Mouse (Mus musculus) G1E (cell line): ENCODE measurements at regions not wholly inside any gene's neighbourhood (a gene's known extent, or its start where the extent isn't known, plus 50 kb on each side); places are given as distances from the start of the nearest gene placed in this dataset.

Experiments used
- ATAC-seq: 2 replicates; pipeline ENCODE4 v1.8.0; 2016; ENCODE audit warnings: mild to moderate bottlenecking; ENCODE audit not compliant: insufficient number of reproducible peaks, poor library complexity, low FRiP score, severe bottlenecking; ENCODE audit errors: extremely low read depth
- DNase-seq: peaks from one replicate; pipeline ENCODE4 v3.0.0; 2012; ENCODE audit warnings: low spot score
- H3K27me3 ChIP-seq: 2 replicates; pipeline ENCODE4 v1.6.1; 2012; ENCODE audit warnings: mild to moderate bottlenecking, low read length, inconsistent platforms; ENCODE audit not compliant: insufficient read depth
- H3K36me3 ChIP-seq: replicated peaks from 2 replicates; pipeline ENCODE3; 2012; ENCODE audit warnings: mild to moderate bottlenecking, inconsistent platforms
- H3K4me1 ChIP-seq: 2 replicates; pipeline ENCODE4 v1.6.1; 2012; ENCODE audit warnings: low read depth, low read length, inconsistent platforms, mixed read lengths; ENCODE audit not compliant: insufficient read depth
- H3K4me3 ChIP-seq: 2 replicates; pipeline ENCODE4 v1.5.1; 2012; ENCODE audit warnings: low read depth, mild to moderate bottlenecking, inconsistent platforms, low read length, moderate library complexity, mixed read lengths
- H3K9me3 ChIP-seq: replicated peaks from 2 replicates; pipeline ENCODE4 v1.6.1; 2012; ENCODE audit warnings: inconsistent platforms
- CTCF ChIP-seq: IDR thresholded peaks from 2 replicates; pipeline ENCODE4 v1.5.1; 2012; ENCODE audit warnings: low read depth, low read length, inconsistent platforms, mixed read lengths
- GATA1 ChIP-seq: IDR thresholded peaks from 2 replicates; pipeline ENCODE4 v1.6.1; 2012; ENCODE audit warnings: borderline replicate concordance, low read length, inconsistent platforms, mixed read lengths
- GATA2 ChIP-seq: IDR thresholded peaks from 2 replicates; pipeline ENCODE4 v1.6.1; 2012; ENCODE audit warnings: low read depth, low read length, inconsistent platforms, borderline replicate concordance
- POLR2AphosphoS5 ChIP-seq: IDR thresholded peaks from 2 replicates; pipeline ENCODE4 v1.6.1; 2012; ENCODE audit warnings: low read depth, low read length, inconsistent platforms; ENCODE audit not compliant: insufficient replicate concordance
- TAL1 ChIP-seq: conservative IDR thresholded peaks from 2 replicates; pipeline ENCODE4 v1.6.1; 2012; ENCODE audit warnings: low read depth, low read length, inconsistent platforms, mixed read lengths

DNA sequence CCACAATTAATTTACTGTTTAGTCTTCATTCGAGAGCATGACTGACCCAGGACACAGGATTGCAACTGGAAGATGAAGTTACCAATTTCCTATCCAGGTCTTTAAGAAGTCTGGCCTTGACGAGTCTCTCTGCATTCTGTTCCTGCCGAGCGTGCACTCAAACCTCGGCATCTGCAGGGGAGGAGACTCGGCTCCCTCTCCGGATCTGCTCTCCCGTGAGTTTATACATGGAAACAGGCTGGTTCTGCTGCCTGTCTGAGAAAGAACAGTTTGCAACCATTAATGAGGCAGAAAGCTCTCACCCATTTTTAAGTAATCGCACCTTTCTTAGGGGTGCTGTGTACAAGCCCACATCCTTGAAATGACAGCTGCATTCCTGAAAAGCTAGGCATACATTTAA, 83.7 kb downstream of the Amer2 start:
- Histone ChIP-seq H3K36me3 (no peaks in the 10 kb centered on the region), H3K9me3 (no peaks in the 10 kb centered on the region), H3K27me3 (no peaks in the 10 kb centered on the region), H3K4me3 (no peak overlapping the region), H3K4me1 (no peaks in the 10 kb centered on the region)
- TF ChIP-seq TAL1 (no peak), GATA1 (no peak), GATA2 (no peak), CTCF (no peak), POLR2AphosphoS5 (no peak)
- ATAC-seq (no peak), DNase-seq (no peak)

DNA sequence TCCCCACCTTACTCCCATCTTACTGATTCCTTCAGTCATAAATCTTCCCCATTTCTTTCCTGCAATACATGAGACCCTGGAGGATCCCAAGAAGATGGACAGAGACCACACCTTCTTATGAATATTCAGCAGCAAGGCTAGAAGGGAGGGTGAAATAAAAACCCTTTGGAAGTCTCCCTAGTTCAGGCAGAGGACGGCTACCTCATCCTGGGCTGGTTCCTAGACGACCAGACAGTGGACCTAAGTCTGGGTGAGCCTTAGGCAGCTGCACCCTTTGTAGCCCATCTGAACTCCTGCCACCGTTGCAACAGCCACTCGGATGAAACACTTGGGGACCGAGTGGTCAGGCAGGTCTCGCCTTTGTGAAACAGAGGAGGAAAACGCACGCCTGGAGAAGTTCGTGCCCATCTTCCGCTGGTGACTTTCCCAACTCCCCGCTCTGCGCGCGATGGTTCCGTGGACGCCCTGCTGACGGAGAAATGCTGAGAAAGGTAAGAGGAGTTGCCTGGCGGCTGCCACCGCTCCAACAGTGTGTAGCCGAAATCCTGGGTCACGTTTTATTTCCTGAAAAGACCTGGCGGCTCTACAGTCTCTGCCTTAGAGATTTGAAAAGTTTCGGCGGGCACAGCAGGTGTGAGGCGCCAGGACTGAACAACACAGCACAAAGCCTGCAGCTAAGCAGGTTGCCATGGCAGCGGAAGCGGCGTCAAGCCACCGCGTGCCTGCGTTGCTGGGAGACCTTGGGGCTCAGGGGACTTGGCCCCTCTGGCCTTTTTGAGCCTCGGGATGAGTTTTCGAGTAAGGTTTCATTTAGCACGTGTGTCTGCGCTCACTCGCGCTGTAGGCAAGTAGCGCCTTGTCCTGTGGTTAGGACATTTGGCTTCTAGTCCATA, 112.2 kb downstream of the Amer2 start:
- Histone ChIP-seq H3K4me3 (no peak overlapping the region), H3K9me3 (no peaks in the 10 kb centered on the region), H3K27me3 (peaks cover 7% of the 10 kb centered on the region; the same call in 1 of the 2 replicates), H3K4me1 (no peaks in the 10 kb centered on the region), H3K36me3 (no peaks in the 10 kb centered on the region)
- TF ChIP-seq GATA2 (no peak), CTCF (no peak)
- ATAC-seq (no peak), DNase-seq (no peak)

DNA sequence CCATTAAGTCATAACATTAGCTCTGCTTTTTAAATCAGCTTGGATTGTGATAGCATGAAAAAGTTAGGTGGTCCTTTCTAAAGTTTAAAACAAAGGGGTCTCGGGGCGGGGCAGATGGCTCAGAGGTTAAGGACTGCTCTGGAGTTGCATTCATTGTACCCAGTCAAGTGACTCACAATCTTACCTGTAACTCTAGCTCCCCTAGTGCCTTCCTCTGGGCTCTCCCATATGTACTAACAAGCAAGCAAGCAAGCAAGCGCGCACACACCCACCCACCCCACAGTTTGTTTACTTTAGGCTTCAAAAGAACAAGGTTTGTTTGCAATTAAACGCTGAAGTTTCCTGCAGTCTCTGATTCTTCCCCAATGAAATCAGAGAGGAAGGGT, 112.8 kb downstream of the Amer2 start:
- Histone ChIP-seq H3K4me3 (no peak overlapping the region), H3K4me1 (no peaks in the 10 kb centered on the region), H3K27me3 (peaks cover 7% of the 10 kb centered on the region; the same call in 1 of the 2 replicates), H3K9me3 (no peaks in the 10 kb centered on the region), H3K36me3 (no peaks in the 10 kb centered on the region)
- ATAC-seq, result no peak
- no peak for DNase-seq
- no peak for TF ChIP-seq TAL1
- TF ChIP-seq GATA2, result no peak
- TF ChIP-seq GATA1, result no peak
- no peak for TF ChIP-seq CTCF
- no peak for TF ChIP-seq POLR2AphosphoS5

DNA sequence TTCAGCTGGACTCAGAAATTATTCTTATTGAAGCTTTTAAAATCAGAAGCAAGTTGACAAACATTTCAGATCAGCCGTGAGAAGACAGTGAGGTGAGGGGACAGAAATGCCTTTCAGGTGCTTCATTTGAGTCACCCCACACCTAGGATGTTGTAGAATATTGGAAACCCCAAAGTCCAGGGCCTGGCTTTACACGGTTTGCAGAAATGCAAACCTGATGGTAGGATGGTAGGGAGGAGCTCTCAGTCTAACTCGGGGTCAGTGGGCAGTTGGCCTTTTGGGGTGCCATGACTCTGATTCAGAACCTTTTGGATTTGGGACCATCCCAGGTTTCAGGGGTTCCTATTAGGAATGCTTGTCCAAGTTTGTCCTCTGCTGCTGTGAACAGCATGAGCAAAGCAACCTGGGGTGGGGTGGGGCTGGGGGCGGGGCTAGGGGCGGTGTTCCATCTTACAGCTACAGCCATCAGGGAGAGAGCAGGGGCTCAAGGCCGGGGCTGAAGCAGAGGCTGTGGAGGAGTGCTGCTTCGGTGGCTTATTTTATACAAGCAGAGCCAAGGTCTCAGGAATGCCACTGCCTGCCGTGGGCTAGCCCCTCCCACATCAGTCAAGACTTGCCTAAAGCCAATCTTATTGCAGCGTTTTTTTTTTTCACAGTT, 113.3 kb downstream of the Amer2 start:
- H3K4me3 ChIP-seq, result no peak overlapping the region
- no peaks in the 10 kb centered on the region for H3K9me3 ChIP-seq
- no peak for ATAC-seq
- no peaks in the 10 kb centered on the region for H3K4me1 ChIP-seq
- H3K36me3 ChIP-seq, result no peaks in the 10 kb centered on the region
- H3K27me3 ChIP-seq, result peaks cover 7% of the 10 kb centered on the region; the same call in 1 of the 2 replicates
- TF ChIP-seq CTCF (no peak), GATA2 (no peak), GATA1 (no peak), POLR2AphosphoS5 (no peak), TAL1 (no peak)
- DNase-seq, result no peak

DNA sequence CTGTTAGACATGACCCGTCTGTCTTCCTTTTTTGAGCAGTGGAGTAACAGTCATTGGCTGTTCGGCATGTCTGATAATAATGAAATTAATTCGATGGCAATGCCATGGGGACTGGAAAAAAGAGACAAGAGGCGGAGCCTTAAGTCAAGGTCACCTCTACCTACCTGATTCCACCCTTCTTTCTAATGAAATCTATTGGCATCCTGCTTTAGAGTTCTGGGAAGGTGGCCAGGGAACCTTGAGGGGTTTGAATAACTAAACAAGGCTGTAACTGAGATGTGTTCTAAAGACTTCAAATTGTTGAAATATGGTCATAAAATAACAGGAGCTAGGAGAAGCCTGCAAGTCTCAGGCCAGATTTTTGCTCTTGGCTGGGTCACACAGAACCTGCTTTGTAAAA, 116.1 kb downstream of the Amer2 start:
- H3K27me3 ChIP-seq, result peaks cover 7% of the 10 kb centered on the region; the same call in 1 of the 2 replicates
- ATAC-seq (no peak), DNase-seq (no peak)
- no peak overlapping the region for H3K4me3 ChIP-seq
- H3K9me3 ChIP-seq, result no peaks in the 10 kb centered on the region
- no peak for TF ChIP-seq POLR2AphosphoS5
- TF ChIP-seq CTCF, result no peak
- TF ChIP-seq TAL1, result no peak
- TF ChIP-seq GATA2, result no peak
- H3K36me3 ChIP-seq, result no peaks in the 10 kb centered on the region
- H3K4me1 ChIP-seq, result no peaks in the 10 kb centered on the region

DNA sequence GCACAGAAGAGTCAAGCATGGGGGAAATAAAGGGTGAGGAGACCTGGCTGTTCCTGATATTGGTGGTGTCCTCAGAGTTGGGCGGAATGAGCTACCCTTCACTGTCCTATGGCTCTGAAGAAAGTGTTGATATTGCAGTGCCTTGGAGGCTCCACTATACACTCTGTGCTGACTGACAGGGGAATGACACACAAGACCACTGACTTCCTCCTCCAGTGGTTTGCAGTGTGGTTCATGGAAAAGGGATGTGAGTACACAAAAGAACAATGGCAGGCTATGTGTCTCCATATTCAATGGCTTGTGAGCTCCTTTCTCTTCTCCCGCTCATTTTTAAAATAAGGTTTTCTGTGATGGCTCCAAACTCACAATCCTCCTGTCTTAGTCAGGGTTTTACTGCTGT, 117.8 kb downstream of the Amer2 start:
- no peak for ATAC-seq
- no peak for TF ChIP-seq POLR2AphosphoS5
- no peak for TF ChIP-seq CTCF
- TF ChIP-seq TAL1, result no peak
- no peak for TF ChIP-seq GATA2
- TF ChIP-seq GATA1, result no peak

More for the DNA sequence above, 117.8 kb downstream of the Amer2 start:
- no peaks in the 10 kb centered on the region for H3K27me3 ChIP-seq
- no peak for DNase-seq
- no peak overlapping the region for H3K4me3 ChIP-seq
- no peaks in the 10 kb centered on the region for H3K4me1 ChIP-seq
- no peaks in the 10 kb centered on the region for H3K9me3 ChIP-seq
- H3K36me3 ChIP-seq, result no peaks in the 10 kb centered on the region
